Mouse (Mus musculus): ENCODE measurements around the gene Atp8a2. TPM values are rescaled to one million over a fixed set of nuclear protein-coding genes. Genes with fewer than 3 reads are reported as not detected.
"Not testable (repeated sequence)": the region's sequence is repeated elsewhere in the genome, so short reads cannot be mapped to it uniquely, and the experiment has no call there.

Gene Atp8a2
- polyA plus RNA-seq, 1 experiment: 0.01 TPM

DNA sequence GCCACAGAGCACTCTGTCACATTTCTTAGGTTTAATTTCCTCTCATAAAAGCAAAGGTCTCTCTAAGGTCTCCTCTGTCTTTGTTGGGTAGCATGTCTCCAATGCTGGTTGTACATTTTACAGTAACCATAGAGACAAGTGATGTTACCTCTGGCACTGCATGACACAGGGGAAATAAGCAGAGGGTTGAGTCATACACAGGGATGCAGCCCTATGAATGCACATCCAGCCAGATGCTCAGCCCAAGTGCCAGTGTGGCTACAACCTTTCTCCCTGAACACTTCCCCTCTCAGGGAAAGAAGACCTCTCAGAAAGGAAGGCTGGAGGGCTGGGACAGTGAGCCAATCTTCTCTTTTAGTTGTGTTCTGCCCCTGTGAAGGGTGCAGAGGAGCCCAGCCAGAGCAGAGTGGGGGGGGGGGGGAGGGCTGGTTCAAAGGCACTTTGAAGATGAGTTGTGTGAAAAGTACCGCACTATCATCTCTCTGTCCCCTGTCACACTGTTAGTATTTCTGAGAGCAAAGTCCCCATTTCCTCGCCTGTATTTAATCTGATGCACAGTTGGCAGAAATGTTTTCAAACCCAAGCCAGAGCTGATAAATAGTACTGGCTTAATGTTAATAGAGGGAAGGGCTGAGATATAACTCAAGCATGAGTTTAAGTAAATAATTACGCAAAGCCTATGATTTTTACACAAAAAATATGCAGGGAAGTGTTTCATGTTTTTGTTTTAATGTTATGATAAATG lies 467.5 kb downstream of the Atp8a2 start:
- Histone ChIP-seq H3K9me3 (ENCODE audit: control insufficient read depth, low read length) (no peaks in the 10 kb centered on the region), H3K36me3 (ENCODE audit: control insufficient read depth) (no peaks in the 10 kb centered on the region), H3K4me3 (replicated peaks) (no peak overlapping the region), H3K27me3 (ENCODE audit: control insufficient read depth) (no peaks in the 10 kb centered on the region), H3K4me1 (ENCODE audit: control insufficient read depth) (no peaks in the 10 kb centered on the region)
- TF ChIP-seq GATA1 (IDR thresholded peaks at IDR 0.05; ENCODE audit: low read length) (no peak), TAL1 (IDR thresholded peaks at IDR 0.05; ENCODE audit: low read length) (no peak)

DNA sequence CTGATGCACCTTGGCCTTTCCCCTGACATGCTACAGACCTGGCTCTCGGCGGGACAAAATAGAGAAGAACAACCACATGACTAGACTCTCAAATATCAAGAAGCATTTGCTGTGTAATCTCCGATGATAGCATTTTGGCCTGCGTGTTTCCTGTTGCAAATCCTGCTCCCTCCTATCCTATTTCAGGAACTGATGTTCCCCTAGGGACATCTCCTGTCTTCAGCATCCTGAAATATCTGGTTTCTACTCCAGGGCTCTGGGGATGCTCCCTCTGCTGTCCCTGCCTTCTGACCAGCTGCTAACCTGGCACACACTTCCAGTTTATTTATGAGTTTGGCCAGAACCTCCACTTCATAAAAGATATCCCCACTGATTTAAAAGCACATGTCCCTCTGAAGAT lies 470.0 kb downstream of the Atp8a2 start:
- H3K4me1 ChIP-seq (ENCODE audit: control insufficient read depth): no peaks in the 10 kb centered on the region
- no peak overlapping the region for H3K4me3 ChIP-seq (replicated peaks)
- H3K9me3 ChIP-seq (ENCODE audit: control insufficient read depth, low read length): no peaks in the 10 kb centered on the region
- TF ChIP-seq GATA1 (IDR thresholded peaks at IDR 0.05; ENCODE audit: low read length) (no peak), TAL1 (IDR thresholded peaks at IDR 0.05; ENCODE audit: low read length) (no peak)
- no peaks in the 10 kb centered on the region for H3K27me3 ChIP-seq (ENCODE audit: control insufficient read depth)
- no peaks in the 10 kb centered on the region for H3K36me3 ChIP-seq (ENCODE audit: control insufficient read depth)

DNA sequence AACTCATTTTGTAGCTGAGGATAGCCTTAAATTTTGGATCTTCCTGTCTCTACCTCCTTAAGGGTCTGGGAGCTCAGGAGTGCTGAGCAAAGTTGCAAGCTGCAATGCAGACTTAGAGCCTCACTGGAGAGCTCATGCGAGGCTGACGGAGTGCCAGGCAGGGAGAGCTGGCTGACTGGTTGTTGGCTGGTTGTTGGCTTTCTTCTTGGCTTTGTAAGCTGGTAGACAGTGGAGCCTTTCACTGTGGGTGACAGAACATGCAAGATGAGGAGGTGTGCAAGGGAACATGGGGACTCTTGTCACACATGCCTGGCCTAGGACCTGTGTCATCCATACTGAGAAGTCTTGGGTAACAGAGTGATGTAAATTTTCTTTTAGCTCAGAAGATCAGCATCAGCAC lies 473.8 kb downstream of the Atp8a2 start:
- no peak for TF ChIP-seq TAL1 (IDR thresholded peaks at IDR 0.05; ENCODE audit: low read length)
- no peak for TF ChIP-seq GATA1 (IDR thresholded peaks at IDR 0.05; ENCODE audit: low read length)
- H3K36me3 ChIP-seq (ENCODE audit: control insufficient read depth): no peaks in the 10 kb centered on the region
- H3K4me1 ChIP-seq (ENCODE audit: control insufficient read depth): no peaks in the 10 kb centered on the region
- no peak overlapping the region for H3K4me3 ChIP-seq (replicated peaks)
- no peaks in the 10 kb centered on the region for H3K27me3 ChIP-seq (ENCODE audit: control insufficient read depth)
- no peaks in the 10 kb centered on the region for H3K9me3 ChIP-seq (ENCODE audit: control insufficient read depth, low read length)

DNA sequence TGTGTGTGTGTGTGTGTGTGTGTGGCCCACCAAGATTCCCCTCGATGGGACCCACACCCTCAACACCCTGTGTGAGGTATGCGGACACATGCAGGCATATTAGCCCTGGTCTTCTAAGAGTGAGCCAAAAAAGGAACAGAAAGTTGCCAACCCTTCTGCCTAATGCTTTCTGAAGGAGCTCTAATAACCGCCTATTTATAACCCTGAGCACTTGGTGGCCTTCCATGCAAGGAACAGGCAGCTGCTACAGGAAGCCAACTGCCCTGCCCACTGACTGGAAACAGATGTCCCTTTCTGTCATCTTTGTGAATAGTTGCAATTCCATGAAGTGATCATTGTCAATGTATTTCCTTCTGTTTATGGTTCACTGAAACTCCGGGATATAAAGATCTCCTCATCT lies 475.0 kb downstream of the Atp8a2 start:
- no peak overlapping the region for H3K4me3 ChIP-seq (replicated peaks)
- no peaks in the 10 kb centered on the region for H3K27me3 ChIP-seq (ENCODE audit: control insufficient read depth)
- no peaks in the 10 kb centered on the region for H3K36me3 ChIP-seq (ENCODE audit: control insufficient read depth)
- H3K4me1 ChIP-seq (ENCODE audit: control insufficient read depth): no peaks in the 10 kb centered on the region
- TF ChIP-seq GATA1 (IDR thresholded peaks at IDR 0.05; ENCODE audit: low read length): no peak
- TF ChIP-seq TAL1 (IDR thresholded peaks at IDR 0.05; ENCODE audit: low read length): no peak
- H3K9me3 ChIP-seq (ENCODE audit: control insufficient read depth, low read length): no peaks in the 10 kb centered on the region

DNA sequence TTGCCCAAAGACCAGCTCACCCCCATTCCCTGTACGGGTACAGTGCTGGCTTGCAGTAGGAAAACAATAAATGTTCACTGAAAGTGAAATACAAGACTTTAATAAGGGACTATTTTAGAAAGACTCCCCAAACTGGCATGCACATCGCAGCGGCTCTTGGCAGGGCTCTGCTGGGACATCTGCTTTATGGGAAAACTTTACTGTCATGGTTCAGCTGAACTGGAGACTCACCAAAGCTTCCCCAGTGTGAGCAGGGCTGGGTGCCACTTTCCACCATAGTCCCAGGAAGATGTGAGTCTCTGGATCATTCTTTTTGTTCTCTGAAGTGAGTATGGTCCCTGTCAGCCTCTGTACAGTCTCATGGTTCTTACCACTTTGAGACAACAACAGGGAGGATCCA lies 475.6 kb downstream of the Atp8a2 start:
- no peaks in the 10 kb centered on the region for H3K27me3 ChIP-seq (ENCODE audit: control insufficient read depth)
- no peaks in the 10 kb centered on the region for H3K4me1 ChIP-seq (ENCODE audit: control insufficient read depth)
- no peak overlapping the region for H3K4me3 ChIP-seq (replicated peaks)
- no peaks in the 10 kb centered on the region for H3K9me3 ChIP-seq (ENCODE audit: control insufficient read depth, low read length)
- no peaks in the 10 kb centered on the region for H3K36me3 ChIP-seq (ENCODE audit: control insufficient read depth)
- no peak for TF ChIP-seq TAL1 (IDR thresholded peaks at IDR 0.05; ENCODE audit: low read length)
- TF ChIP-seq GATA1 (IDR thresholded peaks at IDR 0.05; ENCODE audit: low read length): no peak

DNA sequence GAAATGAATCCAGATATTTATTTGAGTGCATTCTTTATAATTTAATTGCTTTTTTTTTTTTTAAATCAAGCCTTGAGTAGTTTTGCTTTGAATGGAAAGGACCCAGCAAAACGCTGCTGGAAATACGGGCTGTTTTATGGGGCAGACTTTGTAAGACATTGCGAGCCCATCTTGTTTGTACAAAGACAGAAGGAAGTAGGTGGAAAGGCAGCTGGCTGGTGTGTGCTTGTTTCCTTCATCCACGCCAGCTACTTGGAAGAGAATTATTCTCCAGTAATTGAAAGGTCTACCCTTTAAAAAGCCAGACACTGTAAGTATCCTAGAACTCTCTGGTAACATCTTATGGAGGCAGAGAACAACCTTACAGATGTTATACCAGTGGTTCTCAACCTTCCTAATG lies 476.6 kb downstream of the Atp8a2 start:
- no peaks in the 10 kb centered on the region for H3K4me1 ChIP-seq (ENCODE audit: control insufficient read depth)
- no peaks in the 10 kb centered on the region for H3K27me3 ChIP-seq (ENCODE audit: control insufficient read depth)
- no peak overlapping the region for H3K4me3 ChIP-seq (replicated peaks)
- H3K9me3 ChIP-seq (ENCODE audit: control insufficient read depth, low read length): no peaks in the 10 kb centered on the region
- TF ChIP-seq TAL1 (IDR thresholded peaks at IDR 0.05; ENCODE audit: low read length): no peak
- no peak for TF ChIP-seq GATA1 (IDR thresholded peaks at IDR 0.05; ENCODE audit: low read length)
- H3K36me3 ChIP-seq (ENCODE audit: control insufficient read depth): no peaks in the 10 kb centered on the region

DNA sequence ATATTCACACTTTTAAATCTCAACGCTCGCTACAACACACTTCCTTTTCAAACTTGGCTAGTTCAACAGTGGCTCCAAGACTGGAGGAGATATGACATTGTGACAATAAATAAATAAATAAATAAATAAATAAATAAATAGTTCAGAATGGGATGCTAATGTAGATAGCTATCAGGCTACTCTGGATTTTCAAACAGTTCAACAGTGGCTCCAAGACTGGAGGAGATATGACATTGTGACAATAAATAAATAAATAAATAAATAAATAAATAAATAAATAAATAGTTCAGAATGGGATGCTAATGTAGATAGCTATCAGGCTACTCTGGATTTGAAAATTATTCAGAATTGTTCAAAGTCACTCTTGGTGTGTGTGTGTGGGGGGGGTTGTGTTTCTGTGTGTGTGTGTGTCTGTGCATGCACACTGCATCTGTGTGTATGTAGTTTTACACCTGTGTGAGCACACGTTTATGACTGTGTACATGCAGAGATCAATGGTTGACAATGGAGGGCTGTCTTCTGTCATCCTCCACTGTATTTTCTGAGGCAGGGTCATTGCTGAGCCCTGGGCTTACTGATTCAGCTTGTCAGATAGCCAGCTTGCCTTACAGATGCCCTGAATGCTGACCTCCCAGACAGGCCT lies 480.4 kb downstream of the Atp8a2 start:
- H3K27me3 ChIP-seq (ENCODE audit: control insufficient read depth); H3K4me3 ChIP-seq (replicated peaks); H3K4me1 ChIP-seq (ENCODE audit: control insufficient read depth); H3K36me3 ChIP-seq (ENCODE audit: control insufficient read depth); H3K9me3 ChIP-seq (ENCODE audit: control insufficient read depth, low read length): not testable (repeated sequence)

DNA sequence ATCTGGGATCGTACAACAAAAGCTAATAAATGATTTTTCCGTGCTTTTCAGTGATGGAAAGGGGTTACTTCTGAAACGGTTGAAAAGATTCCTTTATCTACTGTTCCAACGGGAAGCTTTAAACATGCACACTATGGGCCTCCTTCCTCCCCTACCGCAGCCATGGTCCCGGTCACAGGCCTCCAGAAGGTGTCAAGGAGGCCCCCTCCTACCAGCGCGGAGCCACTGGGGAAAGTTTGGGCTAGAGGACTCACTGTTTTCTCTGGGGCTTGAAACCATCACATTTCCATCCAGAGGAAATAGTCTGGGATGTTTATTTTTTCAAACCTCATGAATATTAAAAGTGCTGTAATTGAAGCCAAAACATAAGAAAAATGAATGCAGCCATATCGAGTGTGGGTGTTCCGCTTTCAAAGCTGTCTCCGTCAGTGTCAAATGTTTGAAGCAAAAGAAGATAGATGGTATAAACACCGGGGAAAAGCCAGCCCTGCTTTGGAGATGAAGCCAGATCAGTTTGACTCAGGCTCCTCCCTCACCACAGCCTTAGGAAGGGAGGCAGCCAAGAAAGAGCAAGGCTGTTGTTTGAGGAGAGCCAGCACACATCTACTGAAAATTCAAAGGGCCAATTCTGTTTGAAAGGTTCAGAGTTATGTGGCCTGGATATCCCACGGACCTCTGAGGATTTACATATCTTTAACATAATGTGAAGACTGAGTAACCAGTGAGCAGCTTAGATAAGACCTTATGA lies 481.1 kb downstream of the Atp8a2 start:
- no peaks in the 10 kb centered on the region for H3K9me3 ChIP-seq (ENCODE audit: control insufficient read depth, low read length)
- no peaks in the 10 kb centered on the region for H3K27me3 ChIP-seq (ENCODE audit: control insufficient read depth)
- H3K4me1 ChIP-seq (ENCODE audit: control insufficient read depth): no peaks in the 10 kb centered on the region
- no peaks in the 10 kb centered on the region for H3K36me3 ChIP-seq (ENCODE audit: control insufficient read depth)
- no peak overlapping the region for H3K4me3 ChIP-seq (replicated peaks)
- no peak for TF ChIP-seq TAL1 (IDR thresholded peaks at IDR 0.05; ENCODE audit: low read length)
- no peak for TF ChIP-seq GATA1 (IDR thresholded peaks at IDR 0.05; ENCODE audit: low read length)

DNA sequence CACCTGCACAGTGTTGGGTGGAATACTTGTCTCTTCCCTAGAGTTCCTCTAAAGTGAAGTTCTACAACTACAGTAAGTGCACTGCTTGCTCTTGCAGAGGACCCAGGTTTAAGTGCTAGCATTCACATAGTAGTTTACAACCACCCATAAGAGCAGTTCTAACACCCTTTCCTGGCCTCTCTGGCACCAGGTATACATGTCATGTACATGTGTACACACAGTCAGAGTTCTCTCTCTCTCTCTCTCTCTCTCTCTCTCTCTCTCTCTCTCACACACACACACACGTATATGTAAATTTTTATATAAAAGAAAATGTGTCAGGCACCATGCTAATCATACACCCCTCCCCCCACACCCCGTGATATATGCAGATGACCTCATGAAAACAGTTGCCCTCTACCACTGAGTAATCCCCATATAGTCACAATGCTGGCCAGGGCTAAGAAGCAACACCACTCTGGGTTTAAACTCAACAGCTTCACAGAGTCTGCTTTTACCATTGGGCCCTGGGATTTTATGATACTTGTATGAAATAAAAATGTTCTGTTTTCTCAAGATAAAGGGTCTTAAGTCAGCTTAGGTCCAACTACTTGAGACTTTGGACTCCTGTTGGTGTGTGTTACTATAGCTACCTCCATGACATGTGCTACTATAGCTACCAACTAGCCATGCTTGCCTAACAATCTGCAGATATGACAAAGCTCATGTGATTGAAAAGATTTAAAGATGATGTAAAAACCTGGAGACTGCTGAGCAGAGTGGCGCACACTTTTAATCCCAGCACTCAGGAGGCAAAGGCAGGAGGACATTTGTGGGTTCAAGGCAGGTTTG lies 487.3 kb downstream of the Atp8a2 start:
- H3K4me1 ChIP-seq (ENCODE audit: control insufficient read depth): no peaks in the 10 kb centered on the region
- TF ChIP-seq GATA1 (IDR thresholded peaks at IDR 0.05; ENCODE audit: low read length): no peak
- TF ChIP-seq TAL1 (IDR thresholded peaks at IDR 0.05; ENCODE audit: low read length): no peak

More for the DNA sequence above, 487.3 kb downstream of the Atp8a2 start:
- Histone ChIP-seq H3K27me3 (ENCODE audit: control insufficient read depth) (no peaks in the 10 kb centered on the region), H3K36me3 (ENCODE audit: control insufficient read depth) (no peaks in the 10 kb centered on the region), H3K9me3 (ENCODE audit: control insufficient read depth, low read length) (no peaks in the 10 kb centered on the region), H3K4me3 (replicated peaks) (no peak overlapping the region)
